Mouse (Mus musculus) midbrain, embryonic 11.5 days (tissue): ENCODE data around the gene Nhlrc4. TPM values are rescaled to one million over a fixed set of nuclear protein-coding genes. Genes with fewer than 3 reads are reported as not detected.

Experiments used
- ATAC-seq: fragments of 200-750 bp; cut with Nextera tagmentation; 2 replicates; pipeline ENCODE4 v1.8.0; 2017; ENCODE audit warnings: moderate TSS enrichment, moderate library complexity; ENCODE audit not compliant: low FRiP score
- DNase-seq: peaks from one replicate; pipeline ENCODE4 v3.0.0; 2015; ENCODE audit warnings: low spot score; ENCODE audit errors: missing footprints
- H3K27ac ChIP-seq: fragments of 300-500 bp; sonication (generic); 2 replicates; pipeline ENCODE4 v1.5.1; 2014; ENCODE audit warnings: low read depth, low read length
- H3K27me3 ChIP-seq: fragments of 300-500 bp; sonication (generic); 2 replicates; pipeline ENCODE4 v1.6.1; 2014; ENCODE audit warnings: mild to moderate bottlenecking, low read length, moderate library complexity, mixed read lengths; ENCODE audit not compliant: control insufficient read depth, insufficient read depth
- H3K36me3 ChIP-seq: fragments of 300-500 bp; sonication (generic); 2 replicates; pipeline ENCODE4 v1.6.1; 2014; ENCODE audit warnings: mild to moderate bottlenecking, low read length, moderate library complexity, mixed read lengths; ENCODE audit not compliant: control insufficient read depth, insufficient read depth
- H3K4me1 ChIP-seq: fragments of 300-500 bp; sonication (generic); 2 replicates; pipeline ENCODE4 v1.6.1; 2014; ENCODE audit warnings: low read length; ENCODE audit not compliant: control insufficient read depth, insufficient read depth
- H3K4me2 ChIP-seq: fragments of 300-500 bp; sonication (generic); 2 replicates; pipeline ENCODE4 v1.6.1; 2014; ENCODE audit warnings: mild to moderate bottlenecking, moderate library complexity
- H3K4me3 ChIP-seq: fragments of 300-500 bp; sonication (generic); 2 replicates; pipeline ENCODE4 v1.5.1; 2014; ENCODE audit warnings: low read depth, low read length
- H3K9ac ChIP-seq: fragments of 300-500 bp; sonication (generic); 2 replicates; pipeline ENCODE4 v1.6.1; 2014; ENCODE audit warnings: low read length
- H3K9me3 ChIP-seq: fragments of 300-500 bp; sonication (generic); 2 replicates; pipeline ENCODE4 v1.6.1; 2016; ENCODE audit warnings: low read length; ENCODE audit not compliant: control insufficient read depth
- WGBS: fragments of 180-500 bp; shearing (Covaris S2); extraction: QIAGEN DNeasy Blood & Tissue Kit; methylation state at CpG from one replicate; pipeline ENCODE4 v1.1.7; 2014; 5-methylcytosine and 5-hydroxymethylcytosine counted together
- polyA plus RNA-seq: library from polyadenylated mRNA; unstranded; fragments of >200 nt; fragmentation: Nextera tagmentation; extraction: Ambion mirVana; gene quantifications from 2 replicates; pipeline ENCODE4 v1.2.1, GENCODE M21; 2014

The Nhlrc4 gene
- polyA plus RNA-seq, 1 experiment from 2014 or later: 0.37 TPM

GRCm38 (mm10) chr17:25951803-25952623 is 7.3 kb upstream of the Nhlrc4 start, which contains the start of gene A930017K11Rik:
A930017K11Rik (minus strand) TSS chr17:25952565.
- Histone ChIP-seq H3K27me3 (peaks cover 37% of the 10 kb centered on the region), H3K36me3 (no peaks in the 10 kb centered on the region)
- ATAC-seq: no peak

DNA sequence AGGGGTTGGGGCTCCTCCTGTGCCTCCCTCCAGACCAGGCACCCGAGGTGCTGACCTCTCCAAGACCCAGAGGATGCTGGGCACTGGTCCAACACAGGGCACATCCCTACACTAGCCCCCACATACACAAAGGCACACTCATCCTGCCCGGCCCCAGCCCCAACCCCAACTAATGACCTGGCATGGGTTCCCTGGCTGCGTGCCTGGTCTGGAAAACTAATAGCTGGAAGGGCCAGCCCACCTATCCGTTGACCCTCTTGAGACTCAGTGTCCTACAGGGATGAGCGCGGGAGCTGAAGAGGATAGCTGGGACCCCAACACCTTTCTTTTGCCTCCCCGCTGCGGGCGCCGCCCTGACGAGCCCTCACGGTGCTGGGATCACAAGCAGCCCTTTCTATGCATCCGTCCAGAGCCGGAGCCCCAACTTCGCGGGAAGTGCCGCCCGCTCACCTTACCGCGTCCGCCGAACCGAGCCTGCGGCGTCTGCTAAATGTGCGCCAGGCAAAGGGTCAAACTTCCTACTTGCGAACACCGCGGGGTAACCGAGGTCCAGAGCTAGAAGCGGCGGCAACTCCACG is 6.6 kb upstream of the Nhlrc4 start:
- Histone ChIP-seq H3K9me3 (no peaks in the 10 kb centered on the region), H3K27me3 (peaks cover 37% of the 10 kb centered on the region), H3K36me3 (no peaks in the 10 kb centered on the region), H3K4me3 (peak overlapping the region; percentile 24), H3K9ac (no peak overlapping the region), H3K4me2 (peak overlapping the region; percentile 36), H3K27ac (no peak overlapping the region), H3K4me1 (peaks cover 5% of the 10 kb centered on the region; the same call in 1 of the 2 replicates)
- no peak for ATAC-seq
- DNase-seq: no peak
- 1% methylated on average over 33 of the region's 33 CpGs for WGBS

More at GRCm38 (mm10) chr17:25951803-25952623, 7.3 kb upstream of the Nhlrc4 start, which contains the start of gene A930017K11Rik:
- Histone ChIP-seq H3K4me3 (peak within 1 kb of the TSS; percentile 24), H3K4me2 (peak within 1 kb of the TSS; percentile 36), H3K9ac (no peak within 1 kb of the TSS), H3K9me3 (no peaks in the 10 kb centered on the region), H3K27ac (no peak within 1 kb of the TSS), H3K4me1 (peaks cover 5% of the 10 kb centered on the region; the same call in 1 of the 2 replicates)
- no peak for DNase-seq
- under 1% methylated on average over 56 of the region's 58 CpGs for WGBS

- no peak overlapping the region for H3K9ac ChIP-seq
- no peak overlapping the region for H3K4me3 ChIP-seq
- H3K36me3 ChIP-seq: no peaks in the 10 kb centered on the region
- peaks cover 5% of the 10 kb centered on the region; the same call in 1 of the 2 replicates for H3K4me1 ChIP-seq
- 0% methylated on average over 2 of the region's 3 CpGs for WGBS
- no peaks in the 10 kb centered on the region for H3K9me3 ChIP-seq
- peaks cover 37% of the 10 kb centered on the region for H3K27me3 ChIP-seq
- H3K4me2 ChIP-seq: no peak overlapping the region
- DNase-seq (no peak), ATAC-seq (no peak)
- no peak overlapping the region for H3K27ac ChIP-seq
Measured at GRCm38 (mm10) chr17:25950706-25951105, 5.9 kb upstream of the Nhlrc4 start.

- H3K27me3 ChIP-seq: peaks cover 37% of the 10 kb centered on the region
- H3K4me2 ChIP-seq: no peak overlapping the region
- no peak for DNase-seq
- no peak overlapping the region for H3K27ac ChIP-seq
- no peak overlapping the region for H3K9ac ChIP-seq
- no peak for ATAC-seq
- H3K4me1 ChIP-seq: peaks cover 5% of the 10 kb centered on the region; the same call in 1 of the 2 replicates
- H3K36me3 ChIP-seq: no peaks in the 10 kb centered on the region
- H3K4me3 ChIP-seq: no peak overlapping the region
- WGBS: 79% methylated on average over 5 of the region's 5 CpGs
- H3K9me3 ChIP-seq: no peaks in the 10 kb centered on the region
Measured at GRCm38 (mm10) chr17:25949981-25950380, 5.2 kb upstream of the Nhlrc4 start.

DNA sequence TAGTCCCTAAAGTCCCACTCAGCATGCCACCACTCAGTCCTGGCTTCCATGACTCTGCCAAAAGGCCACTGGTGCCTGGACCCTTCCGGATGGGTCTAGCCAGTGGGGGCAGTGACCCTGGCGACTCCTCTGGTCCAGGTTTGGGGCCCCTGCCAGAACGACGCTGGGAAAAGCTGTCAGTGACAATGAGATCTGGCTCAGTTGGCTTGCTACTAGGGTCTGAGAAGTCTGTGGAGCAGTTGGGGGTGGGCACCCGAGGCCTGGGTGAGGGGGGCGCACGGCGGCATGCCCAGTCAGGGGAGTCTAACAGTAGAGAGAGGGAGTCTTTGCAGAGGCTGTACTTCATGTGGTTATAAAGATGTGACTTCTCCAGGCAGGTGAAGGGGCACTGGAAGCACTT is 3.3 kb upstream of the Nhlrc4 start:
- 70% methylated on average over 8 of the region's 8 CpGs for WGBS
- Histone ChIP-seq H3K4me1 (peaks cover 5% of the 10 kb centered on the region; the same call in 1 of the 2 replicates), H3K9me3 (no peaks in the 10 kb centered on the region), H3K27ac (no peak overlapping the region), H3K4me2 (no peak overlapping the region), H3K9ac (no peak overlapping the region), H3K36me3 (no peaks in the 10 kb centered on the region), H3K4me3 (no peak overlapping the region), H3K27me3 (peaks cover 32% of the 10 kb centered on the region)
- no peak for ATAC-seq
- no peak for DNase-seq

DNA sequence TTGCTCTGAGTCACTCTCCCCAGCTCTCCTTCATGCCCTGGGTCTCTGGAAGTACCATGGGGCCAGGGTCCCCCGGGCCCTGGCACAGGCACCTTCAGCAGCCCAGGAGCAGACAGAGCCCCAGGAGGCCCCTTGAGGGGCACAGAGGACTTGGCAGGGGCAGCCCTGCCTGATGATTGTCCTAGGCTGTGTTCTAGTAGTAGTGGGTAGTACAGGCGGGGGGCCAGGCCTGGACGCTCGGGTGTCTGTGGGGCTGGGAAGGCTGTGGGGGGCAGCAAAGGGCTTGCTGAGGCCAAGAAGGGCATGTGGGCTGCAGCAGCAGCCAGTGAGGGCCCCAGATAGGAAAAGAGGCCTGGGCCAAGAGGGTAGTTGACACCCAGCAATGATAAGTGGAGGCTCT is 2.8 kb upstream of the Nhlrc4 start:
- ATAC-seq (no peak), DNase-seq (no peak)
- Histone ChIP-seq H3K4me2 (no peak overlapping the region), H3K9me3 (no peaks in the 10 kb centered on the region), H3K36me3 (no peaks in the 10 kb centered on the region), H3K9ac (no peak overlapping the region), H3K4me3 (no peak overlapping the region), H3K27me3 (peaks cover 27% of the 10 kb centered on the region), H3K4me1 (peaks cover 5% of the 10 kb centered on the region; the same call in 1 of the 2 replicates), H3K27ac (no peak overlapping the region)
- WGBS: 84% methylated on average over 4 of the region's 4 CpGs

DNA sequence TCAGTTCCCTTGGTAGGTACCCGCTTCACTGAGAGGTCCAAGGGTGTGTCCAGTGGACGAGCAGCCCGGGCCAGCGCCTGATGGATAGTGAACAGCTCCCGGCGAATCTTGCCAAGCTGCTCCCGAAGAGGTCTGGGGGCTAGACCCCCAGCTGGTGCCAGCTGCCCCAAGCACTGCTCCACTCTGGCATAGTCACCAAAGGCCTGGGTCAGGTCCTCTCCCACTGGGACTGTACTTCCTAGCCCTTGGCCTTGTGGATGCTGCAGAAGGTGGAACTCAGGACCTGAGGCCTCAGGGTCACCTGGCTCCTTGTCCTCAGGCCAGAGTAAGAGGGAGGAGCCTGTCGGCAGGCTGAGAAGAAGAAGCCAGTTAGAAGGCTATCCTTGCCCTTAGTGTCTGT is 2.1 kb upstream of the Nhlrc4 start:
- no peaks in the 10 kb centered on the region for H3K9me3 ChIP-seq
- ATAC-seq (no peak), DNase-seq (no peak)
- H3K36me3 ChIP-seq: no peaks in the 10 kb centered on the region
- WGBS: 82% methylated on average over 8 of the region's 8 CpGs
- no peak overlapping the region for H3K4me3 ChIP-seq
- no peak overlapping the region for H3K9ac ChIP-seq
- peaks cover 3% of the 10 kb centered on the region; the same call in 1 of the 2 replicates for H3K4me1 ChIP-seq
- no peak overlapping the region for H3K4me2 ChIP-seq
- no peak overlapping the region for H3K27ac ChIP-seq
- peaks cover 20% of the 10 kb centered on the region for H3K27me3 ChIP-seq

DNA sequence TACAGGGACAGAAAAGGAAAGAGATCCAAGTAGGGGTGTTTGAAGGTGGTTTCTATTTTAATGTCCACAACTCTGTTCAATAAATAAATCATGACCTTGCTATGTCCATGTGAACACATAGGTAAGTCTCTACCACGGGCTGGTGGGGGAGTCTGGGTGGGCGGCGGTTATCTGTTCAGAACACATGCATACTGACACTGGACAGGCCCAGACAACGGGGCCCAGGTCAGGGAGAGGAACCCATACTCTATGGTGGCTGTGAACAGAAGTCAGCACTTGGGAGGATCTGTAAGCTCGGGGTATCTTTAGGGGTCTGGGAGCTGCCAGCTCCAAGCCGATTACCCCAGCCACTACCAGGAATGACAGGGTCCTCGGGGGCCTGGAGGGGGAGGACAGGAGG is 1.6 kb upstream of the Nhlrc4 start:
- no peaks in the 10 kb centered on the region for H3K9me3 ChIP-seq
- no peaks in the 10 kb centered on the region for H3K4me1 ChIP-seq
- DNase-seq (no peak), ATAC-seq (no peak)
- H3K36me3 ChIP-seq: no peaks in the 10 kb centered on the region
- 76% methylated on average over 7 of the region's 7 CpGs for WGBS
- H3K4me3 ChIP-seq: no peak overlapping the region
- H3K4me2 ChIP-seq: no peak overlapping the region
- H3K27me3 ChIP-seq: peaks cover 15% of the 10 kb centered on the region
- no peak overlapping the region for H3K9ac ChIP-seq
- H3K27ac ChIP-seq: no peak overlapping the region

GRCm38 (mm10) chr17:25945517-25946155 is 875 bp upstream of the Nhlrc4 start:
- Histone ChIP-seq H3K4me1 (peaks cover 6% of the 10 kb centered on the region), H3K4me2 (no peak overlapping the region), H3K27me3 (peaks cover 7% of the 10 kb centered on the region), H3K9me3 (no peaks in the 10 kb centered on the region), H3K4me3 (no peak overlapping the region), H3K9ac (no peak overlapping the region), H3K36me3 (no peaks in the 10 kb centered on the region), H3K27ac (no peak overlapping the region)
- 60% methylated on average over 9 of the region's 9 CpGs for WGBS
- ATAC-seq (no peak), DNase-seq (no peak)
